Mouse (Mus musculus) kidney, embryonic 16.5 days (tissue): ENCODE results near the gene Fbxo31. TPM values are rescaled to one million over a fixed set of nuclear protein-coding genes. Genes with fewer than 3 reads are reported as not detected.

ENCODE experiments used
- polyA plus RNA-seq: library from polyadenylated mRNA; unstranded; fragments of >200 nt; fragmentation: Nextera tagmentation; extraction: Ambion mirVana; gene quantifications from 2 replicates; pipeline ENCODE4 v1.2.1, GENCODE M21; 2015

Fbxo31 gene
- polyA plus RNA-seq, 1 experiment from 2014 or later, result 14.7 TPM

Other genes starting within 250 kb of the Fbxo31 start
- not detected in 2 replicates for gene 1700018B08Rik, start 34.5 kb downstream of the Fbxo31 start, polyA plus RNA-seq
- 201 and 211 TPM in 2 replicates for gene Map1lc3b, start 11.6 kb upstream of the Fbxo31 start, polyA plus RNA-seq
- gene Zcchc14, start 74.1 kb upstream of the Fbxo31 start, polyA plus RNA-seq, result 16.4 and 17.8 TPM in 2 replicates
- gene Jph3, start 150.8 kb upstream of the Fbxo31 start, polyA plus RNA-seq, result 0.65 and 1.3 TPM in 2 replicates